Mouse (Mus musculus) forebrain, embryonic 14.5 days (tissue): ENCODE measurements at regions not wholly inside any gene's neighbourhood (a gene's known extent, or its start where the extent isn't known, plus 50 kb on each side); places are given as distances from the start of the nearest gene placed in this dataset.
A peak's percentile ranks its signal among the peaks of the same experiment; 100 is the strongest.
"Not testable (repeated sequence)": the region's sequence is repeated elsewhere in the genome, so short reads cannot be mapped to it uniquely, and the experiment has no call there.

ENCODE experiments used
- ATAC-seq: fragments of 200-750 bp; cut with Nextera tagmentation; 2 replicates; pipeline ENCODE4 v1.8.0; 2017; ENCODE audit warnings: mild to moderate bottlenecking, moderate library complexity
- DNase-seq: peaks from one replicate; pipeline ENCODE4 v3.0.0-alpha.2; 2015; ENCODE audit warnings: low spot score
- H3K27ac ChIP-seq: fragments of 300-500 bp; sonication (generic); 2 replicates; pipeline ENCODE4 v1.5.1; 2014; ENCODE audit warnings: low read depth, mild to moderate bottlenecking, control low read depth, low read length, moderate library complexity
- H3K27me3 ChIP-seq: fragments of 300-500 bp; sonication (generic); replicated peaks from 2 replicates; pipeline ENCODE4 v1.6.1; 2014; ENCODE audit warnings: low read length, control low read depth, mixed read lengths; ENCODE audit not compliant: control insufficient read depth, insufficient read depth
- H3K36me3 ChIP-seq: fragments of 300-500 bp; sonication (generic); 2 replicates; pipeline ENCODE4 v1.6.1; 2014; ENCODE audit warnings: low read length, control low read depth; ENCODE audit not compliant: control insufficient read depth, insufficient read depth
- H3K4me1 ChIP-seq: fragments of 300-500 bp; sonication (generic); 2 replicates; pipeline ENCODE4 v1.6.1; 2014; ENCODE audit warnings: antibody characterized with exemption, low read length, control low read depth; ENCODE audit not compliant: control insufficient read depth, insufficient read depth
- H3K4me2 ChIP-seq: fragments of 300-500 bp; sonication (generic); 2 replicates; pipeline ENCODE4 v1.6.1; 2014; ENCODE audit warnings: mild to moderate bottlenecking, control low read depth, low read length
- H3K4me3 ChIP-seq: fragments of 300-500 bp; sonication (generic); 2 replicates; pipeline ENCODE4 v1.5.1; 2014; ENCODE audit warnings: low read depth, low read length, control low read depth
- H3K9ac ChIP-seq: fragments of 300-500 bp; sonication (generic); 2 replicates; pipeline ENCODE4 v1.6.1; 2014; ENCODE audit warnings: mild to moderate bottlenecking, low read length, control low read depth, moderate library complexity
- H3K9me3 ChIP-seq: fragments of 300-500 bp; sonication (generic); replicated peaks from 2 replicates; pipeline ENCODE4 v1.6.1; 2016; ENCODE audit warnings: low read length, control low read depth, mixed read lengths; ENCODE audit not compliant: control insufficient read depth
- WGBS: fragments of 180-500 bp; shearing (Covaris S2); extraction: QIAGEN DNeasy Blood & Tissue Kit; methylation state at CpG from one replicate; pipeline ENCODE4 v1.1.7; 2014; 5-methylcytosine and 5-hydroxymethylcytosine counted together

DNA sequence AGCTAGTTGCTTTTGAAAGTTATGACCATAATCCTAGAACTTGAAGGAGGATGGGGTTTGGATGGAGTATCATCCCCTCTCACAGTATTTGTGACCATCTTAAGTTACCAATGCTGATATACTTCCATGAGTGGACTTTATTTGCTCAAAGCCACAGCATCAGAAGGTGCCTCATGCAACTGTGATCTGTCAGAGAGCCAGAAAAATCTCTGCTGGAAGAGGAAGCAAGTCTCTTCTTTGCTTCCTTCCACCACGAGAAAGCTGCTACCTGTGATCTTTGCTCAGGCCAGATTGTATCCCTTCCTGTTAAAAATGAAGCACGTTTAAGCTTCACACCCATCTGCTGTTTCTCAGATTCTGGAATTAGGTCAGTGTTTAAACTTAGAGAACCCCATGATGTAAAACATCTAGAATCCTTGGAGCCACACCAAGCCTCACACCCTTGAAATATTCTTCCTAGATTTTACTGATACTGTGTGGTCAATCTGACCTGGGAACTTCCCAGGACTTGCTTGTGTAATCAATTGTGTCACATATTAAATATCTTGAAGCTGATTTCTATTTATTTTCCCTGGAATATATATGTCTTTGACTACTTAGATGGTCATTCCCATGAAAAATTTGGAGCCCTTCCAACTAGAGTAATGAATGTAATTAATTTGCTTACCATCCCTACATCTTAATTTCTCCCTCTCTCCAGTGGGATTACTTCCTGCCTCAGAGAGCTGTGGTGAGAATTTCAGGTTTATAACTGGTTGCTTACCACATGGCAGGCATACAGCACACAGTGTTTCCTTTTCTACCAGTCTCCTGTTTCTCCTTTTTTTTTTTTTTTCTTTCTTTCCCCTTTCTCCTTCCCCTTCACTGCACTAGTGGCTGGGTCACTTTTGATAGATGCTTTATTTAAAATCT, 56.5 kb upstream of the Tmem229a start:
- Histone ChIP-seq H3K27me3 (no peaks in the 10 kb centered on the region), H3K9me3 (no peaks in the 10 kb centered on the region), H3K4me2 (no peak overlapping the region), H3K4me3 (no peak overlapping the region), H3K36me3 (no peaks in the 10 kb centered on the region), H3K27ac (no peak overlapping the region), H3K9ac (no peak overlapping the region), H3K4me1 (peaks cover 9% of the 10 kb centered on the region)
- peak; percentile 85 for ATAC-seq
- no peak for DNase-seq
- 59% methylated on average over 2 of the region's 2 CpGs for WGBS

DNA sequence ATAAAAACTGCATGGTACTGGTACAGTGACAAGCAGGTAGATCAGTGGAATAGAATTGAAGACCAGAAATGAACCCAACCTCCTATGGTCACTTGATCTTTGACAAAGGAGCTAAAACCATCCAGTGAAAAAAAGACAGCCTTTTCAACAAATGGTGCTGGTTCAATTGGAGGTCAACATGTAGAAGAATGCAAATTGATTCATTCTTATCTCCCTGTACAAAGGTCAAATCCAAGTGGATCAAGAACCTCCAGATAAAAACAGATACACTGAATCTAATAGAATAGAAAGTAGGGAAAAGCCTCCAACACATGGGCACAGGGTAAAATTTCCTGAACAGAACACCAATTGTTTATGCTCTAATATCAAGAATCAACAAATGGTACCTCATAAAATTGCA, 52.8 kb upstream of the Tmem229a start:
- not testable (repeated sequence) for H3K4me1 ChIP-seq, DNase-seq, H3K27ac ChIP-seq, H3K36me3 ChIP-seq, ATAC-seq, H3K4me3 ChIP-seq, H3K9ac ChIP-seq, H3K9me3 ChIP-seq, H3K27me3 ChIP-seq, H3K4me2 ChIP-seq
